Mouse (Mus musculus) natural killer cell, adult 2 months (primary cell): ENCODE measurements at regions not wholly inside any gene's neighbourhood (a gene's known extent, or its start where the extent isn't known, plus 50 kb on each side); places are given as distances from the start of the nearest gene placed in this dataset.

Experiments
- DNase-seq, 2 experiments: peaks; one replicate each; pipeline ENCODE4 v3.0.0; 2022; ENCODE audit warnings: low spot score in 2 of 2

DNA sequence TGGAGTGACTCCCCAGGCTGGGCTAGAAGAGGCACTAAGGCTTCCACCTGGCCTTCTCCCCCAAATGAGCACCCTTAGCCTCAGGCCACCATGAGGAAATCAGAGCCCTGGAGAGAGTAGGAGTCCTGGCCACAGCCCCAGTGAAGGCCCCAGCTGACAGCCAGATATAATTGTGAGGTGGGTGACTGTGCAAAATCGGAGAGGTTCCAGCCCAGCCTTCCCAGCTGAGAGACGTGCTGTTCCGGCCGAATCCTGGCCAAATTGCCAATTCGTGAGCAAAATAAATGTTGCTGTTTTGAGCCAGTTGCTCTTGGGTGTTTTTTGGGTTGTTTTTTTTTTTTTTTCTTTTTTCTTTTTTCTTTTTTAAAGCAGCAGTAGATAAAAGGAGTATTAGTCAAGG is 169.9 kb upstream of the Il12b start:
- DNase-seq: no peak

DNA sequence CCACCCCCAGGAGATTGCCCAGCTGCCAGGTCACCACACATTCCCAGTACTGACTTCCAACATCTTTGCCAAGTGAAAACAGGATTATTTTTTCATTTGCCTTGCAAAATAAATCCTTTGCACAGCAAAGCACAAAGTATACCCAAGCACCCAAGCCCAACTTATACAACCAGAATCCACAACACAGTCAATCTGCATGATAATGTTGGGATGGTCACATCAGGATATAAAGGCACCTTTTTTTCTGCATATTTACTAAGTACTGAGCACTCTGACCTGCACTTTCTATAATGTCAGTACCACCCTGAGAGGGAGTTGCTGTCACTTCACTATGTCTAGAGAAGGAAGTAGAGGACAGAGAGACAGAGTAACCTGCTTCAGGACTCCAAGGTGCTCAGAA is 164.4 kb upstream of the Il12b start:
- DNase-seq: no peak

DNA sequence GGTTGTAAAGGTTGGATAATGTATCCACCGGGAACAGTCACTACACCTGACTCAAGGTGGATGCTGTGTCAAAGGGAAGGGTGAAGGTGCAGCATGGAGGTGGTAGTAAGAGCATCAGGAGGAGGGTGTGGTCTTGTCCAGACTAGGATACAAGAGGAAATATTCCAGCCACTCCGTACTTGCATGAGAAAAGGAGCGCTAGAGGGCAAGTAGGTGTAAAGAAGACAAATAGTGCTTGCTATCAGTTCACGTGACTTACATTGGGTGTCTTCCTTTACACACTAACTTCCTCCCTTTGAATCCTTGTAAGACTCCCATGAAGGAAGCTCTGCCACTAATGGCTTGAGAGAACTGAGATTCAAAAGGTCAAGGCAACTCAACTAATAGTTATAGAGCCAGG is 161.8 kb upstream of the Il12b start:
- DNase-seq: no peak

DNA sequence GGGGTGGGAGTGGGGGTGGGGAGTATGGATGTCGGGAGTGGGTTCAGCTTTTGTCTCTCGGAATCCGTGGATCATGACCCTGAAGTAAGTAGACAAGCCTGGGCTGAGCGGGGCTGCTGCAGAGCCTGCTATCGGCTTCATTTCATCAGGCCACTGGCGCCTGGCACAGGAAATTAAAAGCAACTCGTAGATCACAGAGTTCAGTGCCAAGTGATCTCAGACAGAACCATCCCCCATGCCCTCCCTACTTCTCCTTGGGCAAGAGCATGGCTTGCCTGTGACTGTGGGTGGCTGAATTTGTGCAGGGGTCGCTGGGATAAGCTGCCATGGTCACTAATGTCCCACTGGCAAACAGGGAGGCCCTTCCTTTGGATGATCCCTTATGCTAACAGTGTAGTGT is 161.3 kb upstream of the Il12b start:
- DNase-seq: no peak

DNA sequence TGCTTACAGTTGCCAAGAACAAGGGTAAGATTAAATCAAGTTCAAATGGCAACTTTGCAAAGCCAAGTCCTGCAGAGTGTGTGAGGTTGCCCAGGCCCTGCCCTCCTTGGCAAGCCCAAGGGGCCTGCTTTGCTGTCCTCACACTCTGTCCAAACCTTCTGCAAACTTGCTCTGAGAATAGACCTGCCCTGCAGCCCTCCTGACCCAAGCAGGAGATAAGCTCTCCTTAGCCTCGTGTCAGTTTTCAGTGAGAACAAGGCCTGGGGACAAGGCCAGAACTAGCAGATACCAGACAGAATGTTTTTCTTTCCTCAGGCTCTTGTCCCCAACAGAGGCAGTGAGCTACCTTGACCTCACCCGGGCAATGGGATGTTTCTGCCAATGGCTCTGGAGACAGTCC is 156.7 kb upstream of the Il12b start:
- DNase-seq: no peak

DNA sequence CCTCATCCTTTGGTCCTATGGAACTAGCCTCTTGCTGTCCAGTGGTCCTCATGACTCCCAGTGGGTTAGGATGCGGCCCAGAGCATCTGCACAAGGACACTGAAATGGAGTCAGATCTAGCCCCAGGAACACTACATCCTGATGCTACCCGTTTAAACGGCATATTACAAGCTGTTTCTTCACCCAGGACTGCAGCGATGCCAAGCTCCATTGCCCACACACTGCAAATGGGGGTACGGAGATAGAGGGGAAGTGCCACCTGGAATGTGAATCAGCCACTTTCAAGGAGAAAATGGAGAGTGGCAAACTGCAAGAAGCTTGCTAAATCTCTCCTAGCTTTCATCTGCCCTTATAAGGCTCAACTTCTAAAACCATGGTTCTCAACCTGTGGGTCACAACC is 148.0 kb upstream of the Il12b start:
- DNase-seq: no peak

DNA sequence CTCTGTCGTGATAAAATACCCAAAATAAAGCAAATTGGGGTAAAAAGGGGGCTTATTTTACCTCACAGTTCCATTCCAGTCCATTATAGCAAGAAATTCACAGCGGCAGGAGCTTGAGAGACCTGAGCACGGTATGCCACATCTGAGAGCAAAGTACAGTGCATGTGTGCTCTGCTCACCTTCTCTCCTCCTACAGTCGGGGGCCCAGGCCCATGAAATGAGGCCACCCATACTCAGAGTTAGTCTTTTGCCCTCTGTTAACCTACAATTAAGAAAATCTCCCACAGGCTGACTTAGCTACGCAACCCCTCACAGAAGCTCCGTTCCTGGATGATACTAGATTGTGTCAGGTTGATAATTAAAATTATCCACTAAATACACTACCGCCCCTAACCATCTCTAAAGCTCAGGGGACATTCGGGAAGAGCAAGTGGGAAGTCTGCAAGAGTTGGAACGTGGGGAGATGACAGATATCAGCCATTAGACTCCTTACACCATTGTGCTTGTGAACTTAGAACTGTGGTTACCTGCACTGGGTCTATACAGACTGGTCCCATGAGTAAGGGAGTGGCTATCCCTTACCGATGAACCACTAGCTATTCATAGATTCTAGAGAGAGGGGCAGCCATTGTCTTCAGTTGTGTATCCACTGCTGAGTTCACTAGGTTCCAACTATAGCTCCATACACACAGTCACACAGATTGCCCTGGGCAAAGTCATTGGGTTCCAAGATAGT is 139.3 kb upstream of the Il12b start:
- DNase-seq: no peak

DNA sequence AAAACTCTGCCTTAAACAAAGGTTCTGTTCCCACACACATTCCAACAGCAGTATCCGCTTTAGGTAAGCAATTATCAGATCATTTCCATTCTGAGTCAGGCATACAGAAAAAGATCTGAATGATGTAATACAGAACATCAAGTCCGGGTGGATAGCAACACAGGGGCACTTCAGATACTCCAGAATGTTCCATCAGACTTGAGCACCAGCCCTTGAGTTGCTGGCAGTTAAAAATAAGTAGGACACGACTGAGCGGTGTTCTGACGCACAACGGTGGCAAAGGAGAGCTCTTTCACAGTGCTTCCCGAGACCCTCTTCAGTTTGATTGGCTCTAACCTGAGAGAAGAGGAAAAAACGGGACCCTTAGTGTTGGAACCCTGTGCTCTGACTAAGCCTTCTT is 138.2 kb upstream of the Il12b start:
- no peak for DNase-seq

DNA sequence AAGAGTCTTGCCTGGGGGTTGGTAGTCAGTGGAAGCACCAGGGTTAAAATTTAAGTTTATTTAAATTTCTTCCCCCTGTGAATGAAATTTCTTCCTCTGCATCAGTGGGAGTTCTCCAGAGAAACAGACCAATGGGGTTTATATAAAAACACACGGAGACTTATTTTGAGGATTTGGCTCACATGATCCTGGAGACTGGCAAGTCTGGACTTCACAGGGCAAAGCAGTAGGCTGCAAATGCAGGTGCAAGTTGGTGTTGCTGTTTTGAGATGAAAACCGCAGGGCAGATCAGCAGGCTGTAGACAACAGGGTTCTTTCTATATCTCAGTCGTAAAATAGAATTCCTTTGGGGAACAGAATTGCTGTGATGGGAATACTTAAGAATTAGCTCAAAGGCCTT is 137.3 kb upstream of the Il12b start:
- no peak for DNase-seq

DNA sequence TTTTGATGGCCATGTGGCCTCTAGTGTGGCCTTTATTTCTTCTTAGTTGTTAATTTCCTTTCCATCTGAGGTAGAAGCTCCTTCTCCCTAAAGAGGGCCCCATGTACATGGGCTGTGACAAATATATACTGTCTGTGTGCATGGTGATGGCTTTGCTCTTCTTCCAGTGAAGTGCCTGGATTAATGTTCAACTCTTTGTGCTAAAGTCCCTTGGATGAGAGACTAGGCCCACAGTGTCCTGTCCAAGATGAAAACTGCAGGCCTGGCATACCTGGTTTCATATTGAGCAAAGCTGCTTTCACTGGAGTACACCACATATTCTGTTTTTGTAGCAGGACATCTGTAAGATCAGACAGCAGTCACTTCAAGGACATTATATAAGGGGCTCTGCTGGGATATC is 127.6 kb upstream of the Il12b start:
- DNase-seq: no peak

DNA sequence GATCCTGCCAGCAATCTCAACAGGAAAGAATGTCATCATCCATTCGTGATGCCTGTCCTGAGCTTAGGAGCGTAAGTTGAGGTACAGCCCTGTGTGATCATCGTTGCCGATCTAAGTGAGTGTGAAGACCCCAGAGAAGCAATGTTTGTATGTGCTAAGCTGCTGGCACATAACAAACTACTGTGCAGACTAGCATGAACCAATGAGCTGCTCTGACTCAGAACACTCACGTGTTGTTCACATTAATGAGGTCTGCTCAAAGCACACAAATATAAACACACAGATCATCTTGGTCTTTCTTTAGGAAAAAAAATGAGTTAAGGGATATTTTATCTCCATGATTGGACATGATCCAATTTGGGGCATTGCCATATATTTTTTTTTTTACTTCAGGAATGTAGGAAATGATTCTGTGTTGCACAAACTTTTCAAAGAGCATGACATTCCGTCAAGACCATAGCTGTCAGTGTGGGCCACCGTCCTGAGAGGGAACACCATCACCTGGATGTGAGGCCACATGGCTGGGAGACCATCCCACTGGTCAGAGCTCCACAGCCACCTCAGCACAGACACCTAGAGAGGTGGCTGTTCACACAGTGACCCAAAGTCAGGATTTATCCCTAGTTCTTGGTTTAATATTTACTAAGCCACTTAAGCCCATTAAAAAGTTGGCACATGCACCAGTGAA is 121.2 kb upstream of the Il12b start:
- no peak for DNase-seq

DNA sequence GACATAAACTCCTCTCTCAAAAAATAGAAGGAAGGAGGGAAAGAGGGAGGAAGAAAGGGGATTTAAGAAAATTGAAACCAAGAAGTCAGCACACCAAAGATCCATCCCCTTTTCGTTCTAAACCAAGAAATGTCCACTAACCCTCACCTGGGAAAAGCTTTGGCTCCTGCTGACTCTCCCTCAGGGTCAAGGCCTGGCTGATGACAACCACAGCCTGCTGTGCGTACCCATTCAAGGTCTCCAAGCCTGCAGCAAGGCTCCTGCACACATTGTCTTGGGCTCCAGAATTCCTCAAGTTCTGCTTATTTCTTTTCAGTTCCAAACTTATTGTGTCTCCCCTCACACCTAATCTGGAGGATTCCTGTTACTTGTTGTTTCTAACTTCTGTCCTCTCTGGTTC is 113.9 kb upstream of the Il12b start:
- DNase-seq: no peak

DNA sequence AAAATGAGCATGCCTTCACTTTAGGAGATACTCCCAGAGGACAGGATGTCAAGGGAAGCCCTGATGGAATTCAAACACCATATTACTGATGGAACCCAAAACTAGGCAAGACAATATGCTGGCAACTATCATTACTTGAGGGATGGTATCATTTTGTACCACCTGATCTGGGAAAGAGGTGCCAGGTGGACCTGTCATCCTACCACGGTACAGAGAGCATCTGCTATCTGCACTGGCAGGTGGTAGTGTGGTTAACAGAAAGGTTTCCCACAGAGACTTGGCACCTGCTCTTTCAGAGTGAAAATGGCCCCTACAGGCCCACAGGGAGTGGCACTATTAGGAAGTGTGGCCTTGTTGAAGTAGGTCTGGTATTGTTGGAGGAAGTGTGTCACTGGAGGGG is 111.0 kb upstream of the Il12b start:
- DNase-seq: no peak

DNA sequence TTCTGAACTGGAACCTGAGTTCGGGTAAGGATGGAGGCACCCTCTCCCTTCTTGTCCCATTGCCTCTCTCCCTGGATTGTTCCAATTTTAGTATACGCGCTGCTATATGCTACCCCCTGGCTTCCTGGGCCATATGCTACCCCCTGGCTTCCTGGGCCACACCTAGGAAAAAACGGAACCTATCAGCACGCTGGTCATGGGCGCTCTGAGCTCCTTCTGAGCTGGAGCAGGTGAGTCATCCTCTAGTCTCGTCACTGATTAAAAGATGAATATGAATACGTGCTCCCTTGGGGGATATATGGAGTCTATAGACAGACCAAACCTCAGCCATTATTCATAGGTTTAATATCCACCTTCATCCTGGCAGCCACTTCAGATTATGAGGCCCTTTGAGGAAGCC is 96.1 kb upstream of the Il12b start:
- no peak for DNase-seq

DNA sequence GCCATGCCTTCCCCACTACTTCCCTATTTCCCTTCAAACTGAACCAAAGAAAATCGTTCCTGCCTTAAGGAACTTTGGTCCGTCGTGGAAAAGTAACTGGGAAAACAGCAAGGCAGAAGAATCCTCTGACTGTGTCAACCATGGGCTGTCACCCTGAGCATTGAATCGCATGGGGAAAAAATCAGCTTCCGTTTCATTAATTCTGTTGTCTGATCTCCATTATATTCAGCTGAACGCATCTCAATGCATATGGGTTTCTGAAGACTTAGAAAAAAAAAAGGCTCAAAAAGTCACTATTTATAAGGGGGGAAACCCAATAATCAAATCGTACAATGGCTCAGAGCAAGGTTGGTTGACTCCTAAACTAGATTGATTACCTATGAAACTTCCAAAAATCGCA is 83.8 kb upstream of the Il12b start:
- no peak for DNase-seq

DNA sequence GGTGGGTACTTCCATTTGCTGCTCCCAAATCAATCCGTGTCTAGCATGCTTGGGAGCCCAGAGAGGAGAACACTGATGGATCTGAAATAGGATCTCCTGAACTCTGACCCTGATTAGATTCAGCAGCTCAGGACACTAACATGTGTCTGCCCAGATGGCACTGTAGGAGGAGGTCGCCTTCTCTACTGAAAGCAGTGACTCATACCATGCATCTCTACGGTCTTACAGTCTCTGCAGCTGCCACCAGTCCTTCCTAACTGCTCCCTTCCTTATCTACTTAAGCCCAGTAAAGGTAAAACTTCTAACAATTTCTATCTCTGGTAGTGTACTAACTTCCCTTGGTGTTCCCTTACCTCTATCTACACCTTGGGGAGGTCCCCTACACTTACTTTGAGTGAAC is 80.7 kb upstream of the Il12b start:
- DNase-seq: no peak

DNA sequence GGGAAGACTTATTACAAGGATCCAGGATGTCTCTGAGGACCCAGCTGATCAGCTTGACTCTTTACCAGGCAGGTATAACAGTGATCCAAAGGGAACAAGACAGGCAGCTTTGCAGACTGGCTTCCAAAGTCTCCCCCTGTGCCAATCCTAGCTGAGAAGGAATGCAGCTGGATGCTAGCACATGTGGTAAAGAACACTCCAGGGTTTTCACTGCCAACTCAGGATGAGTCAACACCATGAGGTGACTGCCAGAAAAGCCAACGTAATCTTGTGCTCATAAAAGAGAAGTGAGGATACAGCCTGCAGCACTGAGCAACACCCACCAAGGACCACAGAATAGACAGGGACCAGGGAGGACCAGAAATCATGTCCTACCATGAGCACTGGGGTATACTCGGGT is 76.5 kb upstream of the Il12b start:
- DNase-seq: no peak

DNA sequence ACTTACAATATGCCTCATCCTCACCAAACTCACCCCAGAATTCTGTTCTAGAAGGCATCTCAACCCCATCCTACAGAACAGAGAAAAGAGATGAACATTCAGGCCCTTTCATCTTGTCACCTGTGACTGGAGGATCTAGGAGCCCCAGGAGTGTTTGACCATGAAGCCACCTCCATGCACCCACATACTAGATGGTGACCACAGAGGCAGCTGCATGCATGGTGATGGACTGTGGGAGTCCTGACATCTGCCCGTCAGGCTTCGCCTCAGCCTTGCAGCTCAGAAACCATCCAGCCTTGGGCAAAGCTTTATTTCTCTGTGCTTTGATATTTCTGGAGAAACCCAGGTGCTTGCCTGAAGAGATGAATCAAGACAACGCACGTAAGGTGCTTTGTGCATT is 74.8 kb upstream of the Il12b start:
- DNase-seq: no peak

DNA sequence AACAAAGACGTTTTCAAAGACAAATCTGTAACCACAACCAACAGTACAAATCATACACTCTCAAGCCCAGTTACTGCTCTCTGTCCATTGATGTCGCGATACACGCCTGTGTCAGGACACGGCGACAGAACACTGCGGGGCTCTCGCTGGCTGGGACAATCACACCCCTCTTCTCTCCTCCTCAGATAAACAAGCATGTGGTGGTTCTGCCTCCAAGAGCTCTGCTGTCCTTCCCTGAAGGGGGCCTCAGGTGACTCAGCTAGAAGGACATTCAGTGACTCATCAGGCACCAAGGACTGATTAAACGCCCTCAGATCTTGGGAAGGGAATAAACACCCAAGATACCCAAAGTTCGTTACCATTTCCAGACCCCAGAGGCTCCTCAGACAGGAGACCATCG is 74.3 kb upstream of the Il12b start:
- no peak for DNase-seq

DNA sequence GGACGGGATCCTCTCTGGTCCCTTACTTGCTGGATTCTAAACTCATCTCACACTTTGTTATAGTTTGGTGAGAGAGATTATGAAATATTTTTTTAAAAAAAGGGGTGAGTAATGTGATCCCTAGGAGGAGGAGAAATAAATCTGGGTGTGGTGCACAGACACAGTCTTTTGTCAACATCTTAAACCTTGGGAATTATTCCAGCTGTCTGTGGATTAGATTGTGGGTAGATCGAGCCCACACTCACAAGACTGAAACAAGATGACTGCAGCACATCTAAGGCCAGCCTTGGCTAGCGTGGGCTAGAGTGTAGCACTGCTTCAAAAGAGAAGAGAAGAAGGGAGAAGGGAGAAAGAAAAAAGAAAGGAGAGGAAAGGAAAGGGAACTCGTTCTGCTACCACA is 70.4 kb upstream of the Il12b start:
- no peak for DNase-seq

DNA sequence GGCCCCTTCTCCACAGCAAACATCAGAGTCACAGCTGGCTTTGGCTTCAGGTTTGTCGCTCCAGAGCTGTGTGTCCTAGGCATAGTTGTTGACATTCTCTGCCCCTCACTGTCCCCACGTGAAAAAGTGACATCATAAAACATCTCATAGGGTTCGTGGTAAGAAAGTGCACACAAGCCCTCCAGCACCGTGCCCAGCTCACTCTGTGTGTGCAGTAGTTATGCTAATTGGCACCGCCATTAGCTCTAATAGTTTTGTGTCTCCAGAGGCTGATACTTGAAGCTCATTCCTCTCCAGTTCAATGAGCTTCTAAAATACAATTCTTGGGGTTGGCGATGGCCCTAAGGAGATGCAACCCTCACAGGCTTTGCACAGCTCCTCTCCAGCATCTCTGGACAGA is 69.4 kb upstream of the Il12b start:
- no peak for DNase-seq

DNA sequence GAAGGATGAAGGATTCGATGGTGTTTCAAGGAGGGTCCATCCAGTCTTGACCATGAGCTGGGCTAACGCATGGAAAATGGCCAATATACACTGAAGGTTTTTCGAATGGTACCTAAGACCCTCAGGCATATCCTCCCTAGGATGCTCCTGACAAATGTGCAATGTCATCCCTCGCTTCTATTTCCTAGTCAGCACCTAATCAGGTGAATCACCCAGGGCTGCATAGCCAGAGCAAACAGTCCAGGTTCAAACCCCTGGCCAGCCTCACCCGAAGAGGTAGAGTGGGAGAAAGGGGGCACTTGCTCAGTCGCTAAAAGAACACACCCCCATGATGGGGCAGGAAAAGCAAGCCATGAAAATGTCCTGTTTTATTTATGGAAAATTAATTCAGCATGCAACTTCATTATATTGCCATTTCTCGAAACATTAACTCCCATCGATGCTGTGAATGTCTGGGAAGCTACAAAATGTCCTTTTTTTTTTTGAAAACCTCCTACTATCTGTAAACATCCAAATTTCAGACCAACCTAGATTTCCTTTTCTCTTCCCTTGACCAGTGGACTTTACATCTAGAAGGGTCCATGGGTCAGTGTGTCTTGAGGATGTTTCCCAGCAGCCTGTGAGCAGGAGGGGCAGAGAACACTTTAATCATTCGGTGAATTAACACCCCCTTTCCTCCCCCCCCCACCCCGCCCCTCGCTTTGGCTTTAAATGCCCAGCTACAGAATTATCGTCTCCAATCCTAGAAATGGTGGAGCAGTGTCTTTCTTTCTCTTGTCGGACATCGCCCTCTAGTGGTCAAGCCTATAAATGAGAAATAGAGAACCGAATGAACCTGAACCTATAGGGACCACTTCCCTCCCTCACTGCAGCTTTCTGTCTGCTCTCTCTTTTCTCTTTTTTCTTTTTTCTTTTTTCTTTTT is 68.8 kb upstream of the Il12b start:
- peak; percentile 18 to 47 for DNase-seq

DNA sequence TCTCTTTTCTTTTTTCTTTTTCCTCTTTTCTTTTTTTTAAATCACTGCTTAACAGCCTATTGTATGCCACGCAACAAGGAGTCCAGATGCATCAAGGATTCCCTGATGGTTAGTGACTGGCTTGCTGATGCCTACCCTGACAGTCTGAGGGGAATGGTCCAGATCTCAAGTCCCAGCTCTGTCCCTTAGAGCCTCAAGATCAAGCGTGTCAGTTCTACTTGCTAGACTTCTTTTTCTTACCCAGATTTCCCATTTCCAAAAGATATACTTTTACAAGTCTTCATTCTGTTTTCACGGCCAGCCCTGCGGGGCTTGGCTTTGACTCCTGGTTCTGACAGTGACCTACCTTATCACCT is 68.1 kb upstream of the Il12b start:
- no peak for DNase-seq
